Mouse (Mus musculus) Patski (cell line): ENCODE data around the gene Hpse2. TPM values are rescaled to one million over a fixed set of nuclear protein-coding genes. Genes with fewer than 3 reads are reported as not detected.

Experiments
- ATAC-seq: fragments of 100-300 bp; one replicate; pipeline ENCODE4 v1.8.0; 2021
- CTCF ChIA-PET: fragments of 350-600 bp; sonication (Branson Sonifier 250); formaldehyde crosslinking; loops from one replicate; lab custom pipeline; 2022; ENCODE audit warnings: inconsistent platforms; lab: Charles Lee
- POLR2A ChIA-PET: fragments of 350-600 bp; sonication (Branson Sonifier 250); formaldehyde crosslinking; loops from one replicate; lab custom pipeline; 2022; ENCODE audit warnings: antibody characterized with exemption, inconsistent platforms; lab: Charles Lee
- DNase-seq: peaks from one replicate; pipeline ENCODE4 v3.0.0-alpha.2; 2011; ENCODE audit warnings: low read depth, low spot score
- H3K27me3 ChIP-seq: fragments of 371-371 bp; one replicate; pipeline ENCODE4 v1.5.1; 2021
- CTCF ChIP-seq: fragments of 100-300 bp; IDR thresholded peaks from one replicate; pipeline ENCODE4 v1.5.1; 2021
- in situ Hi-C: fragments of 300-500 bp; cut with MboI; formaldehyde crosslinking; loops from 3 replicates; pipeline ENCODE4 v1.11.1; 2018; ENCODE audit warnings: low pct_unique_long_range_greater_than_20kb, mixed read lengths
- polyA plus RNA-seq: library from polyadenylated mRNA; unstranded; gene quantifications from one replicate; pipeline ENCODE4 v1.2.3, GENCODE M21; 2021

Gene Hpse2
- polyA plus RNA-seq, 1 experiment from 2014 or later, result not detected

DNA sequence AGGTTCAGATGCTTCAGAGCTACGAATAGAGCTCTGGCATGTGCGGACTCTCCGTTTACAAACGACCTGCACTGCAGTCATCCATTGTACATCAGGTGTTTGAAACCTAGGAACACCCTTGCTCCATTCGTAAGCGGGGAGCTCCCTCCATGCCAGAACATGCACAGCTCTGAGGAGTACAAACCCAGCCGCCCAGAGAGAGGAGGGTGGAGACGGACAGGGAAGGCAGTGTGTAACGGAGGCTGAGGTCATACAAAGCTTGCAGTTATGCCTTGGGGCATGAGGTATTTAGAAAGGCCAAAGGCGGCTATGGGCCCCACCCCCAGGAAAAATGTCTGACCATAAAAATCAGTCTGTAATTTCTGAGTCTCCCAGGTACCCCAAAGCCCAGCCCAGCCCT lies 623.8 kb downstream of the Hpse2 start:
- no peaks in the 10 kb centered on the region for H3K27me3 ChIP-seq
- ChIA-PET POLR2A (interaction anchor here (1.2 kb wide), 1 partner anchor 454 kb away, joined by 3 read pairs; no protein-coding TSS in a partner anchor), CTCF (interaction anchor here (1.1 kb wide), 1 partner anchor 15 kb away, joined by 3 read pairs; the partner anchor contains the start of gene Hps1)
- no peak for DNase-seq
- no peak for TF ChIP-seq CTCF
- peak; percentile 44 for ATAC-seq
- in situ Hi-C loops, result no loop called here

DNA sequence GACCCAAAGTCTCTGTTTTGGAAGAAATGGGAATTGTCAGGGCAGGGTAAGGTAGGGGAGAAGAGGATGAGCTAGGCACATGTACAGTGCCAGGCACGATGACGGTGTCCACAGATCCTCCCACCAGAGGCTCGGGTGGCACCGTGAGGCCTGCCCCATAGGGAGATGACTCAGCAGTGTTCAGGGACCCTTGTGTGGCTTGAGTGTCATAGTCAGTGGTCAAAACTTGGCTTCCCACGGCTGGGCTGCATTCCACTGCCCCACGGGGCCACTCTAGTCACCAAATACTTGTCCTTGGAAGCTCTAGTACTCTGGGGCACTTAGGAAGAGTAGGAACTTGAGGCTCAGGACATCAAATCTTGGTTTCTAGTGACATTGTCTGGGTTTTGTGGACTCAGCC lies 631.5 kb downstream of the Hpse2 start:
- no peak for TF ChIP-seq CTCF

DNA sequence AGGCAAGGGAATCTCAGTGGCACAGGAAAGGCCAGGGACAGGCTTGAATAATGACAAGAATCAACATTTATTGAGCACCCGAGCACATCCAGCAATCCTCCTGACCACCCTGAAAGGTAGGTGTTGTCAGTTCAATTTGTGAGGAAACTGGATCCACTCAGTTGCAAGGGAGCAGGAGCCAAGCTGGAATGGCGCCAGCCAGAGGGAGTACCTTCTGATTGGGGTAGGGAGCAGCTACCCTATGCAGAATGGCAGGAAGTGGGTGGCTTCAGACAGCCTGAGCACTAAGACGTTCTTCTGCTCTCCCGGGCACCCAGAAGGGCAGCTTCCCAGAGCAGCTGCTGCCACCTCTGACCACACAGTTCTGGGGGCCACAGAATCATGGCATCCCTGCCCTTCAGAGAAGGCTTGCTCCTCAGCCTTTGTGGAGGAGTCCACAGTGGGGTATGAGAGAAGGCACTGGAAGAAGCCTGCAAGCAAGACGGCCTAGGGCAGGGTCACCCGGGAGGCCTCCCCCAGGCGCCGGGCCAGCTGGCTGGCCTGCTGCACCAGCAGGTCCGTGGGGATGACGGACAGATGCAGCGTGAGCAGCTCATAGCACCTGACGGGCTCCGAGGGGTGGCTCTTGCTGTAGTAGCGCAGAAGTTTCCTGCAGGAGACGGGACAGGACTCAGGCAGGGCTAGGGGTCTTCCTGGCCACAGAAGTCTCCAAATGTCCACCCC lies 632.8 kb downstream of the Hpse2 start:
- in situ Hi-C loops, result no loop called here
- ATAC-seq (no peak), DNase-seq (no peak)
- ChIA-PET POLR2A (no interaction called here), CTCF (interaction anchor here (1.4 kb wide), 1 partner anchor 11 kb away, joined by 4 read pairs; no protein-coding TSS in a partner anchor)
- H3K27me3 ChIP-seq, result no peaks in the 10 kb centered on the region
- TF ChIP-seq CTCF, result no peak

More for the DNA sequence above, 631.5 kb downstream of the Hpse2 start:
- ChIA-PET CTCF (no interaction called here), POLR2A (no interaction called here)
- DNase-seq, result no peak
- no peak for ATAC-seq
- in situ Hi-C loops, result no loop called here
- H3K27me3 ChIP-seq, result no peaks in the 10 kb centered on the region

DNA sequence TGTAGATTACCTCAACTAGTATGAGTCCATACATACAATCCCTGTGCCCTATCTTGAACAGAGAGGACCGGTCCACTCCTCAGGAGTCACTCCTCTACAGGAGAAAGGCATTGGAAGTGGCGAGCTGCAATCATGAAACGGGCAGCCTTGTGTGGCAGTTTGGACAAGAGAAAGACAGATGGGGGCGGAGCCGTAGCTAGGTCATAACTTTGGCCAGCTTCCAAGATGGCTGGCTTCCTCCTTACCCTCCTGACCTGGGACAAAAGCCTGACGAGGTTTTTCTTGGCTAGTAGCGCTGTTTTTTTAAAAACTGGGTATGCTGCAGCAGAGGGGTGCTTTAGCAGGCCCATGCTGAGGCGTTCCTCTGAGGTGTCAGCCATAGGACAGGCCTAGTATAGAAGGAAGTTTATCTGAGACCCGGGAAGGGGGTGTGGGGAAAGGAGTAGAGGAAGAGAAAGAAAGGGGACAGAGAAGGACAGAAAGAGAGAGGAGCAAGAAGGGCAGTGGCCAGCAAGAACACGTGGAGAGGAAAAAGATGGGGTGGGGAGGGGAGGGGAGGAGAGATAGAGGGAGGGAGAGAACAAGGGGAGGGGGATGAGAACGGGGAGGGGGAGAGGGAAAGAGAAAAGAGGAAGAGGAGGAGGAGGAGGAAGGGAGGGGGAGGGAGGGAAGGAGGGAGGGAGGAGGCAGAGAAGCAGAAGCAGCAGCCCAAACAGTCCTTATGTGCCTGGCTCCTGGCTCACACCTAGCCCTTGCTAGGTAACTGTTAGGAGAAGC lies 634.8 kb downstream of the Hpse2 start:
- ChIA-PET CTCF (interaction anchor here (1.0 to 1.2 kb wide), 2 partner anchors 9 to 21 kb away, joined by 3 read pairs; no protein-coding TSS in a partner anchor), POLR2A (interaction anchor here (0.6 to 1.5 kb wide), 2 partner anchors 10 to 723 kb away, joined by 4 read pairs; no protein-coding TSS in a partner anchor)
- in situ Hi-C loops, result no loop called here
- H3K27me3 ChIP-seq, result no peaks in the 10 kb centered on the region
- DNase-seq (no peak), ATAC-seq (peak; percentile 4)
- TF ChIP-seq CTCF, result no peak

DNA sequence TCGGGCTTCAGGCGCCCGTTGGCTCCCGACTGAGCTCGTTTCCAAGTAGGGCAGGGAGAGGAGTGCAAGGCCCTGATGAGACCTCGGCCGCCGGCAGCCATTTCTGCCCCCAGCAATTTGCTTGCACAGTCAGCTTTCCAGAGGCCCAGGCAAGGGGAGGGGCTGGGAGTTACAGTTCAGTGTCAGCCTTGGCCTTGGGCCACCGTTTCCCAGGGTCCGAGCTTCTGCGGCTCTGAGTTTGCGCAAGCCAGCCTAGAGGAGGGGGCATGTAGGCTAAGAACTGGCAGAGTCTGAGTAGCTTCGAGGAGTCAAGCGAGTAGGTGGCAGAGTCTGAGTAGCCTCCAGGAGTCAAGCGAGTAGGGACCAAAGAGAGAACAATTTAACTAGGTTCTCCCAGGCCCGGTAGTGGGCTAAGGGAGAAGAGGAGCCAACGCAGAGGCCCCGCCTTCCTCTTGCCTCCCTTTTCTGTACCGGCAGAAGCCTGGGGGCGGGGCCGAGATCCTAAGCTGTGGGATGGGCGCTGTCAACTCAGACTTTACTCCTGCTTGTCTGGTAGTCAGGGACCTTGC lies 635.7 kb downstream of the Hpse2 start, which contains the start of gene Pyroxd2:
Gene Pyroxd2, minus strand, starts transcription at position 413 of the 569 bp plus-strand sequence.
- no peaks in the 10 kb centered on the region for H3K27me3 ChIP-seq
- ChIA-PET POLR2A (interaction anchor here (1.5 kb wide), 1 partner anchor 11 kb away, joined by 4 read pairs; no protein-coding TSS in a partner anchor), CTCF (interaction anchor here (1.0 to 1.2 kb wide), 2 partner anchors 8 to 22 kb away, joined by 3 read pairs; no protein-coding TSS in a partner anchor)
- TF ChIP-seq CTCF, result no peak
- DNase-seq, result no peak
- peak; percentile 12 for ATAC-seq
- in situ Hi-C loops, result no loop called here

DNA sequence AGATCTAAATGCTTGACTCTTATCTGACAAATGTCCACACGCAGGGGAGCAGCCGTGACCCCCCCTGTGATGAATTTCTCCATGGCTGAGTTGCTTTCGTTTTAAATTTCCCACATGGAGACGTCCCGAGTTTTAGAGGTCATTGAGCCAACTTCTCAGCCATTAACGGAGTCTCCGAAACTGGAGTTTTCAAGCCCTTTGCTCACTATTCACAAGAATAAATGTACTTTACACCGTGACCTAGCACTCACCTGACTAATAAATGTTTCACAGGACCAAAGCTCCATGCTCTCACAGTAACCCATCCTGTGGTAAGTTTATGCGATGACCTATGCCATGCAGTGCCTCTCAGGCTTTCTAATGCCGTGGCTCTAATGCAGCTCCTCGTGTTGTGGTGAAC lies 638.0 kb downstream of the Hpse2 start:
- DNase-seq (no peak), ATAC-seq (no peak)
- POLR2A ChIA-PET, result no interaction called here
- no peaks in the 10 kb centered on the region for H3K27me3 ChIP-seq
- TF ChIP-seq CTCF, result no peak
- CTCF ChIA-PET, result interaction anchor here (0.8 kb wide), 1 partner anchor 434 kb away, joined by 3 read pairs; no protein-coding TSS in a partner anchor
- in situ Hi-C loops, result no loop called here

DNA sequence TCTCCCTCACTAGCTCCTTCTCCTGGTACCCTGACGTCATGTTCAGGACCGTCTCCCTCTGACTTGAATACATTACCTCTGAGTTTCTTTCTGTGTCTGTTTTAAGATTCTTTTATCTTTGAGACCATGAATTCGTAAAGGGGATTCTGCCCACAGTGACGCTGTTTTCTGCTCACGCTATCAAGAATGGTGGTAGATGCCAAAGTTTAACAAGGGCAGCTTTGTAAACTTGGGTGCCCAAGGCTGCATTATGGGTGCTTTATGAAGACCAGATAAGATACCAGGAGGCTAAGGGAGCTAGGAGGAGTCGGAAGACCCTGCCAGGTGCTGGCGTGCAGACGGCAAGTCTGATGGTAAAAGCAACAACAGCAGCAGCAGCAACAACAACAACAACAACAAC lies 641.5 kb downstream of the Hpse2 start:
- in situ Hi-C loops, result loop anchor here (5.0 to 10.0 kb wide), 2 partner anchors 154 to 432 kb away; no protein-coding TSS in a partner anchor
- ChIA-PET POLR2A (no interaction called here), CTCF (no interaction called here)
- no peak for DNase-seq
- no peak for ATAC-seq
- TF ChIP-seq CTCF, result no peak
- no peaks in the 10 kb centered on the region for H3K27me3 ChIP-seq

DNA sequence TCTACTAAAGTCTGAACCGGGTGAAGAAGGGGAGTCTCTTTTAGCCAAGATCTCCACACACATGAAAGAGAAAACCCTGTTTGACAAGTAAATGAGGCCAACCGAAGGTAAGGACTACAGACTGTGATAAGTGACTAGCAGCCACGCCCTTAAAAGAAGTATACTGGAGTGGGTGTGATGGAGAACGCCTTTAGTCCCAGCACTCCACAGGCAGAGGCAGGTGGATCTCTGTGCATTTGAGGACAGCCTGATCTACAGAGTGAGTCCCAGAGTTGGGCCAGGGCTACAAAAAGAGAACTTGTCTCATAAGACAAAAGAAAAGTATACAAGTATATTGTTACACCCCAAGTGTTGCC lies 642.3 kb downstream of the Hpse2 start:
- ChIA-PET CTCF (interaction anchor here (1.2 kb wide), 1 partner anchor 430 kb away, joined by 3 read pairs; no protein-coding TSS in a partner anchor), POLR2A (no interaction called here)
- no peaks in the 10 kb centered on the region for H3K27me3 ChIP-seq
- ATAC-seq, result no peak
- in situ Hi-C loops, result loop anchor here (5.0 to 10.0 kb wide), 2 partner anchors 154 to 431 kb away; no protein-coding TSS in a partner anchor
- TF ChIP-seq CTCF, result no peak
- no peak for DNase-seq

DNA sequence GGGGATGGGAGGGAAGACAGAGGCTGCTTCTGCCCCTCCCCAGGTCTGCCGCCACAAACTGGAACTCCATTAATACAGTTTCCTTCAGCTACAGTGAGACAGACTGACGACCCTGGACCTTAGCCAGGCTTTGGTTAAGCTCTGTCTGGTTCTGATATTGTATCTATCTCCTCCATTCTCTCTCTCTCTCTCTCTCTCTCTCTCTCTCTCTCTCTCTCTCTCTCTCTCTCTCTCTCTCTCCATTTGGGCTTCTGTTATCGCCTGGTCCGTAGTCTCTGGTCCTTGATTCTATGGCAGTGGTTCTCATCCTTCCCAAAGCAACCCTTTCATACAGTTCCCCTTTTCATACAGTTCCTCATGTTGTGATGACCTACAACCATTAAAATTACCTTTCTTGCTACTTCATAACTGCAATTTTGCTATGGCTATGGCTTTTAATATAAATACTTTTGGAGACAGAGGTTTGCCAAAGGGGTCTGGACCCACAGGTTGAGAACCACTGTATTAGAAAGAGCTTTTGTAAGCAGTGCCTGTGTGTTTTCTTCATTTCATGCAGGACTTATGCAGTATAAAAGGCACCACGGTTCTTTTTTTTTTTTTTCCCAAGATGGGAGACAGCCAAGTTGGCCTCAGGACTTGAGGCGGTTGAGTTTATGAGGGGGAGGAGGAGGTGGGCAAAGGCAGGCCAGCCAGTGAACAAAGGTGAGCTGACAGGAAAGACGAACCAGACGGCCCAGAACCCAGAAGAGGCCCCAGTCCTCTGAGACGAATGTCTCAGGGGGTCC lies 642.9 kb downstream of the Hpse2 start:
- POLR2A ChIA-PET, result interaction anchor here (1.0 kb wide), 1 partner anchor 84 kb away, joined by 3 read pairs; no protein-coding TSS in a partner anchor
- TF ChIP-seq CTCF, result no peak
- CTCF ChIA-PET, result interaction anchor here (0.7 to 2.7 kb wide), 7 partner anchors 27 to 430 kb away, joined by 3 to 25 read pairs (median 5); no protein-coding TSS in a partner anchor
- H3K27me3 ChIP-seq, result no peaks in the 10 kb centered on the region
- DNase-seq (no peak), ATAC-seq (no peak)
- in situ Hi-C loops, result loop anchor here (5.0 to 10.0 kb wide), 2 partner anchors 153 to 430 kb away; no protein-coding TSS in a partner anchor
